Mouse (Mus musculus) liver, embryonic 14.5 days (tissue): ENCODE measurements at regions not wholly inside any gene's neighbourhood (a gene's known extent, or its start where the extent isn't known, plus 50 kb on each side); places are given as distances from the start of the nearest gene placed in this dataset.
"Not testable (repeated sequence)": the region's sequence is repeated elsewhere in the genome, so short reads cannot be mapped to it uniquely, and the experiment has no call there.

ENCODE experiments used
- ATAC-seq: fragments of 200-750 bp; cut with Nextera tagmentation; 2 replicates; pipeline ENCODE4 v1.8.0; 2017; ENCODE audit warnings: moderate number of reproducible peaks, mild to moderate bottlenecking, moderate library complexity; ENCODE audit not compliant: insufficient read depth
- DNase-seq, 3 experiments: peaks; one replicate each; pipeline ENCODE4 v3.0.0-alpha.2; 2012 to 2013; ENCODE audit warnings: low read depth in 3 of 3, low spot score in 3 of 3
- H3K27ac ChIP-seq: fragments of 300-500 bp; sonication (generic); 2 replicates; pipeline ENCODE4 v1.5.1; 2014; ENCODE audit warnings: moderate library complexity, mild to moderate bottlenecking, control low read depth, inconsistent platforms
- H3K27me3 ChIP-seq: fragments of 300-500 bp; sonication (generic); 2 replicates; pipeline ENCODE4 v1.6.1; 2014; ENCODE audit warnings: mild to moderate bottlenecking, low read length, moderate library complexity; ENCODE audit not compliant: control insufficient read depth, insufficient read depth
- H3K36me3 ChIP-seq: fragments of 300-500 bp; sonication (generic); replicated peaks from 2 replicates; pipeline ENCODE4 v1.6.1; 2014; ENCODE audit warnings: low read depth; ENCODE audit not compliant: control insufficient read depth, insufficient read depth
- H3K4me1 ChIP-seq, 2 experiments: fragments of 200-500 bp in 1 of 2; fragments of 300-500 bp in 1 of 2; sonication (generic) in 1 of 2; replicated peaks; 2 replicates each; pipeline ENCODE4 v1.6.1; 2012 to 2014; ENCODE audit warnings: antibody characterized with exemption in 1 of 2, inconsistent platforms in 1 of 2, low read length in 1 of 2; ENCODE audit not compliant: control insufficient read depth in 2 of 2, insufficient read depth in 2 of 2
- H3K4me2 ChIP-seq: fragments of 300-500 bp; sonication (generic); 2 replicates; pipeline ENCODE4 v1.6.1; 2014; ENCODE audit warnings: low read depth, mild to moderate bottlenecking, control low read depth, moderate library complexity
- H3K4me3 ChIP-seq, 2 experiments: fragments of 200-500 bp in 1 of 2; fragments of 300-500 bp in 1 of 2; sonication (generic) in 1 of 2; 2 replicates each; pipeline ENCODE4 v1.5.1; 2012 to 2014; ENCODE audit warnings: low read depth in 2 of 2, low read length in 2 of 2, mild to moderate bottlenecking in 2 of 2, control low read depth in 1 of 2, inconsistent platforms in 1 of 2, moderate library complexity in 1 of 2; ENCODE audit not compliant: insufficient read depth in 1 of 2
- H3K9ac ChIP-seq: fragments of 300-500 bp; sonication (generic); replicated peaks from 2 replicates; pipeline ENCODE4 v1.6.1; 2014; ENCODE audit warnings: mild to moderate bottlenecking, control low read depth, moderate library complexity
- H3K9me3 ChIP-seq: fragments of 300-500 bp; sonication (generic); 2 replicates; pipeline ENCODE4 v1.6.1; 2016; ENCODE audit warnings: low read length, mixed read lengths; ENCODE audit not compliant: control insufficient read depth
- CTCF ChIP-seq: IDR thresholded peaks from 2 replicates; pipeline ENCODE4 v1.5.1; 2016; ENCODE audit warnings: antibody characterized with exemption, low read depth, control low read depth
- EP300 ChIP-seq: IDR thresholded peaks from 2 replicates; pipeline ENCODE4 v1.6.1; 2016; ENCODE audit warnings: antibody characterized with exemption, low read depth
- WGBS: fragments of 180-500 bp; shearing (Covaris S2); extraction: QIAGEN DNeasy Blood & Tissue Kit; methylation state at CpG from one replicate; pipeline ENCODE4 v1.1.7; 2014; ENCODE audit not compliant: insufficient replicate concordance; 5-methylcytosine and 5-hydroxymethylcytosine counted together

- H3K27ac ChIP-seq, result no peak overlapping the region
- TF ChIP-seq EP300 (no peak), CTCF (no peak)
- H3K4me3 ChIP-seq, result no peak overlapping the region
- no peak overlapping the region for H3K9ac ChIP-seq
- WGBS, result 42% methylated on average over 3 of the region's 3 CpGs
- H3K9me3 ChIP-seq, result no peaks in the 10 kb centered on the region
- H3K4me2 ChIP-seq, result no peak overlapping the region
- H3K36me3 ChIP-seq, result no peaks in the 10 kb centered on the region
- ATAC-seq, result no peak
- H3K4me1 ChIP-seq, result no peaks in the 10 kb centered on the region
- no peaks in the 10 kb centered on the region; the same call in 1 of the 2 replicates for H3K27me3 ChIP-seq
- no peak for DNase-seq
These were observed 209.8 kb downstream of the Kcns3 start for GRCm38 (mm10) chr12:10941064-10941463.

GRCm38 (mm10) chr12:10900054-10900453, 250.8 kb downstream of the Kcns3 start:
- not testable (repeated sequence) for H3K27me3 ChIP-seq, H3K9me3 ChIP-seq, DNase-seq, H3K36me3 ChIP-seq, H3K4me3 ChIP-seq, H3K4me1 ChIP-seq, H3K9ac ChIP-seq, H3K4me2 ChIP-seq, H3K27ac ChIP-seq, ATAC-seq
- 84% methylated on average over 9 of the region's 14 CpGs for WGBS

- no peak overlapping the region for H3K9ac ChIP-seq
- DNase-seq (no peak), ATAC-seq (no peak)
- H3K4me1 ChIP-seq, result no peaks in the 10 kb centered on the region
- no peaks in the 10 kb centered on the region for H3K36me3 ChIP-seq
- H3K27me3 ChIP-seq, result no peaks in the 10 kb centered on the region
- TF ChIP-seq EP300, result no peak
- TF ChIP-seq CTCF, result no peak
- H3K9me3 ChIP-seq, result no peaks in the 10 kb centered on the region
- H3K27ac ChIP-seq, result no peak overlapping the region
- no peak overlapping the region for H3K4me2 ChIP-seq
- no peak overlapping the region for H3K4me3 ChIP-seq
These were observed 272.1 kb downstream of the Kcns3 start for GRCm38 (mm10) chr12:10878791-10879190.

GRCm38 (mm10) chr12:10874589-10875554, 276.0 kb downstream of the Kcns3 start:
- Histone ChIP-seq H3K9me3 (no peaks in the 10 kb centered on the region), H3K4me2 (no peak overlapping the region), H3K36me3 (no peaks in the 10 kb centered on the region), H3K9ac (no peak overlapping the region), H3K27me3 (no peaks in the 10 kb centered on the region), H3K4me1 (no peaks in the 10 kb centered on the region), H3K27ac (no peak overlapping the region), H3K4me3 (no peak overlapping the region)
- TF ChIP-seq CTCF, result no peak
- no peak for TF ChIP-seq EP300
- 59% methylated on average over 9 of the region's 9 CpGs for WGBS
- DNase-seq, result no peak
- ATAC-seq, result no peak

GRCm38 (mm10) chr12:10873716-10874401, 277.0 kb downstream of the Kcns3 start:
- Histone ChIP-seq H3K27ac (no peak overlapping the region), H3K36me3 (no peaks in the 10 kb centered on the region), H3K9ac (no peak overlapping the region), H3K4me1 (no peaks in the 10 kb centered on the region), H3K9me3 (no peaks in the 10 kb centered on the region), H3K4me3 (no peak overlapping the region), H3K27me3 (no peaks in the 10 kb centered on the region), H3K4me2 (no peak overlapping the region)
- DNase-seq, result no peak
- 63% methylated on average over 4 of the region's 4 CpGs for WGBS
- TF ChIP-seq CTCF (no peak), EP300 (no peak)
- ATAC-seq, result no peak
